In the genomic region with DNA sequence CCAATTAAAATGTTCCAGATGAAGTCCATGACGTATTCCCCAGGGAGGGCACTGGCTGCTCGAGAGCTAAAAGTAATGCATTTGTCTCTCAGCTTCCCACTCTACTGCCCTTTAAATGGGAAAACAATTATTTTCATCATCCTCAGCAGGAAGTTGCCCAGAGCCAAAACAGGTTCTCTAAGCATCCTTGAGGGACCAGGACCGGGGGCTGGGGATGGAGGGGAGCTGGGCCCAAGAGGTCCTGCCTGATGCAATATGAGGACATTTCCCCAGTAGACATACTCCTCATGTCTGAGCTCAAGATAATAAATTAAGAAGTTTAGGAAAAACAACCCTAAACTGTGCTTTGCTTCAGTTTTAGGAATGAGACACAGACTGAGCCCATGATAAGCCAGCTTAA, we compare ENCODE assay signal across 25 mouse cellular contexts.
DNase-seq lines count a peak whose midpoint lies in the region; ATAC-seq and TF ChIP-seq lines count a peak whose summit lies in the region.
"Had no signal": no experiment of that assay in that cellular context is flagged by ENCODE, and none has a peak within 500 bp of the region (broad histone marks: within the 10 kb centered on the region; RNA-seq: fewer than 3 reads in every experiment).

No protein-coding gene starts in this region.

- no peak overlapping the region for H3K4me3 ChIP-seq in forebrain, embryonic 11.5 days (ENCODE audit: low read depth, low read length)
- no peak overlapping the region for H3K4me3 ChIP-seq in forebrain, embryonic 15.5 days
- no peak overlapping the region for H3K4me3 ChIP-seq in hindbrain, postnatal 0 days (ENCODE audit: low read length)
- H3K4me3 ChIP-seq in hindbrain, embryonic 11.5 days (ENCODE audit: low read depth, low read length), result no peak overlapping the region
- no peak overlapping the region for H3K4me3 ChIP-seq in kidney, adult 2 months (ENCODE audit: insufficient read depth, low read depth, low read length)
- H3K4me3 ChIP-seq: embryonic facial prominence, embryonic 12.5 days; erythroblast, embryonic 14.5 days; heart, embryonic 12.5 days; heart, embryonic 15.5 days; hindbrain, embryonic 10.5 days had no signal

- 0 out of 2 replicates have a peak, but pooled peaks have one; percentile 5 for ATAC-seq in forebrain, embryonic 11.5 days (replicated peaks; ENCODE audit: low FRiP score)
- ATAC-seq in forebrain, embryonic 15.5 days (replicated peaks), result no peak
- ATAC-seq in hindbrain, postnatal 0 days, result no peak
- no peak for ATAC-seq in hindbrain, embryonic 11.5 days (ENCODE audit: low FRiP score)
- ATAC-seq: activated CD4-positive, CD25-positive, alpha-beta regulatory T cell, adult 4 months; CD4-positive, CD25-positive, alpha-beta regulatory T cell, adult 4 months; intestine, postnatal 0 days had no signal

- peaks cover 3% of the 10 kb centered on the region; the same call in 1 of the 2 replicates for H3K4me1 ChIP-seq in forebrain, embryonic 11.5 days (replicated peaks; ENCODE audit: control insufficient read depth, insufficient read depth, low read length)
- no peaks in the 10 kb centered on the region for H3K4me1 ChIP-seq in forebrain, embryonic 15.5 days
- no peaks in the 10 kb centered on the region for H3K4me1 ChIP-seq in hindbrain, postnatal 0 days (ENCODE audit: insufficient read depth, low read length)
- H3K4me1 ChIP-seq in hindbrain, embryonic 11.5 days (replicated peaks; ENCODE audit: control insufficient read depth, insufficient read depth, low read length), result peaks cover under 1% of the 10 kb centered on the region; the same call in 1 of the 2 replicates
- H3K4me1 ChIP-seq in kidney, adult 2 months (ENCODE audit: control insufficient read depth, insufficient read depth, low read length), result peaks cover 11% of the 10 kb centered on the region; the same call in 1 of the 2 replicates

- no peak overlapping the region for H3K9ac ChIP-seq in forebrain, embryonic 11.5 days (ENCODE audit: low read length)
- H3K9ac ChIP-seq in forebrain, embryonic 15.5 days (replicated peaks), result no peak overlapping the region
- no peak overlapping the region for H3K9ac ChIP-seq in hindbrain, postnatal 0 days (replicated peaks; ENCODE audit: low read length)
- H3K9ac ChIP-seq in hindbrain, embryonic 11.5 days (ENCODE audit: low read depth, low read length), result no peak overlapping the region
- H3K9ac ChIP-seq: embryonic facial prominence, embryonic 12.5 days; heart, embryonic 12.5 days; heart, embryonic 15.5 days; hindbrain, embryonic 14.5 days had no signal

- WGBS in forebrain, embryonic 11.5 days, result 14% methylated on average over 3 of the region's 3 CpGs
- 22% methylated on average over 3 of the region's 3 CpGs for WGBS in forebrain, embryonic 15.5 days
- 50% methylated on average over 3 of the region's 3 CpGs for WGBS in hindbrain, postnatal 0 days
- WGBS in hindbrain, embryonic 11.5 days, result 70% methylated on average over 3 of the region's 3 CpGs
- WGBS in kidney, adult 2 months, result 82% methylated on average over 3 of the region's 3 CpGs

- no peak overlapping the region for H3K4me2 ChIP-seq in forebrain, embryonic 11.5 days (ENCODE audit: low read depth, low read length, severe bottlenecking)
- no peak overlapping the region for H3K4me2 ChIP-seq in forebrain, embryonic 15.5 days (replicated peaks)
- H3K4me2 ChIP-seq in hindbrain, postnatal 0 days (ENCODE audit: low read depth, low read length), result no peak overlapping the region
- H3K4me2 ChIP-seq in hindbrain, embryonic 11.5 days (replicated peaks; ENCODE audit: low read depth, low read length), result no peak overlapping the region
- H3K4me2 ChIP-seq: embryonic facial prominence, embryonic 12.5 days; heart, embryonic 12.5 days; heart, embryonic 15.5 days; hindbrain, embryonic 14.5 days had no signal

- no peaks in the 10 kb centered on the region; the same call in 1 of the 2 replicates for H3K9me3 ChIP-seq in forebrain, embryonic 11.5 days (ENCODE audit: control insufficient read depth, low read length)
- H3K9me3 ChIP-seq in forebrain, embryonic 15.5 days, result no peaks in the 10 kb centered on the region
- H3K9me3 ChIP-seq in hindbrain, postnatal 0 days (ENCODE audit: low read length), result no peaks in the 10 kb centered on the region
- no peaks in the 10 kb centered on the region for H3K9me3 ChIP-seq in hindbrain, embryonic 11.5 days (ENCODE audit: control insufficient read depth, low read length)
- H3K9me3 ChIP-seq: embryonic facial prominence, embryonic 12.5 days; heart, embryonic 15.5 days; hindbrain, embryonic 10.5 days had no signal

- H3K27me3 ChIP-seq in forebrain, embryonic 11.5 days (ENCODE audit: control insufficient read depth, insufficient read depth, low read length), result no peaks in the 10 kb centered on the region
- H3K27me3 ChIP-seq in forebrain, embryonic 15.5 days, result no peaks in the 10 kb centered on the region
- no peaks in the 10 kb centered on the region for H3K27me3 ChIP-seq in hindbrain, postnatal 0 days (ENCODE audit: insufficient read depth, low read length)
- H3K27me3 ChIP-seq in hindbrain, embryonic 11.5 days (ENCODE audit: control insufficient read depth, insufficient read depth, low read length), result no peaks in the 10 kb centered on the region
- no peaks in the 10 kb centered on the region for H3K27me3 ChIP-seq in kidney, adult 2 months (replicated peaks; ENCODE audit: control insufficient read depth, insufficient read depth, low read length)
- H3K27me3 ChIP-seq: embryonic facial prominence, embryonic 12.5 days; heart, embryonic 12.5 days; heart, embryonic 15.5 days had no signal

- peak overlapping the region; percentile 4; the same call in 1 of the 2 replicates for H3K27ac ChIP-seq in forebrain, embryonic 11.5 days (ENCODE audit: low read depth, low read length)
- no peak overlapping the region for H3K27ac ChIP-seq in forebrain, embryonic 15.5 days (replicated peaks)
- no peak overlapping the region for H3K27ac ChIP-seq in hindbrain, postnatal 0 days
- H3K27ac ChIP-seq in hindbrain, embryonic 11.5 days (ENCODE audit: low read depth, low read length), result no peak overlapping the region
- H3K27ac ChIP-seq in kidney, adult 2 months (ENCODE audit: insufficient read depth, low read depth, low read length), result no peak overlapping the region
- H3K27ac ChIP-seq: embryonic facial prominence, embryonic 12.5 days; heart, embryonic 15.5 days; hindbrain, embryonic 10.5 days; hindbrain, embryonic 14.5 days had no signal

- TF ChIP-seq CTCF in hindbrain, postnatal 0 days (IDR thresholded peaks at IDR 0.05; ENCODE audit: low read depth), result no peak
- no peak for TF ChIP-seq CTCF in brain, embryonic 14.5 days (IDR thresholded peaks at IDR 0.05; ENCODE audit: borderline replicate concordance, extremely low read depth, insufficient read depth, insufficient read length)
- TF ChIP-seq CTCF in kidney, adult 2 months (conservative IDR thresholded peaks at IDR 0.05; ENCODE audit: insufficient read depth, insufficient read length, low read depth, low read length), result no peak

- no peaks in the 10 kb centered on the region for H3K36me3 ChIP-seq in forebrain, embryonic 11.5 days (ENCODE audit: control insufficient read depth, insufficient read depth, low read length)
- no peaks in the 10 kb centered on the region for H3K36me3 ChIP-seq in forebrain, embryonic 15.5 days
- H3K36me3 ChIP-seq in hindbrain, postnatal 0 days (ENCODE audit: insufficient read depth, low read length), result no peaks in the 10 kb centered on the region
- H3K36me3 ChIP-seq in hindbrain, embryonic 11.5 days (ENCODE audit: control insufficient read depth, insufficient read depth, low read length), result no peaks in the 10 kb centered on the region
- no peaks in the 10 kb centered on the region for H3K36me3 ChIP-seq in kidney, adult 2 months (ENCODE audit: control insufficient read depth, insufficient read depth, low read length)
- H3K36me3 ChIP-seq: embryonic facial prominence, embryonic 12.5 days; heart, embryonic 12.5 days; heart, embryonic 15.5 days; hindbrain, embryonic 10.5 days had no signal

- DNase-seq in forebrain, embryonic 11.5 days (ENCODE audit: low spot score), result no peak
- peak; percentile 40 for DNase-seq in hindbrain, postnatal 0 days (ENCODE audit: low spot score)
- no peak for DNase-seq in hindbrain, embryonic 11.5 days (ENCODE audit: low spot score)
- DNase-seq in brain, embryonic 14.5 days (ENCODE audit: low read depth), result peak; percentile 40
- DNase-seq in kidney, adult 2 months, result no peak
- DNase-seq: adrenal gland, adult 8-10 months; adrenal gland, postnatal 25 days; cerebellum, adult 18-20 months; cerebellum, adult 9-10 months; cerebellum, postnatal 14 days; gastrocnemius, postnatal 10 days; gastrocnemius, postnatal 36 days; heart, postnatal 10 days; heart, postnatal 36 days; kidney, adult 8-10 months had no signal

- TF ChIP-seq POLR2A in brain, embryonic 14.5 days (IDR thresholded peaks at IDR 0.05; ENCODE audit: borderline replicate concordance, extremely low read depth, insufficient read depth, insufficient read length, poor library complexity, severe bottlenecking), result no peak
- no peak for TF ChIP-seq POLR2A in kidney, adult 2 months (IDR thresholded peaks at IDR 0.05; ENCODE audit: low read depth, low read length)

Comparison
In these comparisons a context has a peak if more than half of its experiments do, and no peak if none do; other contexts are left out.
1. DNase-seq: peak in hindbrain, postnatal 0 days (single experiment) and brain, embryonic 14.5 days (single experiment); none in forebrain, embryonic 11.5 days (single experiment), hindbrain, embryonic 11.5 days (single experiment) and kidney, adult 2 months (single experiment).